Mouse (Mus musculus) ovary, adult 18-20 months (tissue): ENCODE measurements at regions not wholly inside any gene's neighbourhood (a gene's known extent, or its start where the extent isn't known, plus 50 kb on each side); places are given as distances from the start of the nearest gene placed in this dataset.
A peak's percentile ranks its signal among the peaks of the same experiment; 100 is the strongest.

Source experiments
- DNase-seq: peaks from one replicate; pipeline ENCODE4 v3.0.0; 2022; ENCODE audit warnings: low spot score, mixed read lengths

DNA sequence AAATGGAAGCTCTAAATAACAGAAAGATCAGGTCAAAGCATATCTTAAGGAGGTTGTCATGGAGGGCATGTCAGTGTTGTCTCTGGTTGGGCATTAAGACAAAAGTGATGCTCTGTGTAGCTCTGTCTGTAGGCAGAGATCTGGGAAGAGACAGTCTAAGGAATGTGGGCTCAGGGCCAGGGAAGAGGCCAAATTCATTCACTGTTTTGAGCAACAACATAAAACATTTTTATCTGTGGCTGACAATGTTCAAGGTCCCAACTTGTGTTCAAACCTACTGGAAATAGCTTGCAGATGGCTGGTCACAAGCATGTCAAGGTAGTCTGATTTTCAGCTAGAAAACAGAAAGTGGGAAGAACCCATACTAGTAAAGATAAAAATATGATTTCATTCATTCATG, 374.6 kb upstream of the Fam49a start:
- peak; percentile 4 for DNase-seq

GRCm38 (mm10) chr12:11899031-11899430, 362.9 kb upstream of the Fam49a start:
- DNase-seq = no peak

GRCm38 (mm10) chr12:11906588-11906987, 355.4 kb upstream of the Fam49a start:
- no peak for DNase-seq
